Mouse (Mus musculus) lung, postnatal 14 days (tissue): Measurements from ENCODE around the gene Enkur.

ENCODE experiments used
- DNase-seq: peaks from one replicate; pipeline ENCODE4 v3.0.0; 2021

The Enkur gene

DNA sequence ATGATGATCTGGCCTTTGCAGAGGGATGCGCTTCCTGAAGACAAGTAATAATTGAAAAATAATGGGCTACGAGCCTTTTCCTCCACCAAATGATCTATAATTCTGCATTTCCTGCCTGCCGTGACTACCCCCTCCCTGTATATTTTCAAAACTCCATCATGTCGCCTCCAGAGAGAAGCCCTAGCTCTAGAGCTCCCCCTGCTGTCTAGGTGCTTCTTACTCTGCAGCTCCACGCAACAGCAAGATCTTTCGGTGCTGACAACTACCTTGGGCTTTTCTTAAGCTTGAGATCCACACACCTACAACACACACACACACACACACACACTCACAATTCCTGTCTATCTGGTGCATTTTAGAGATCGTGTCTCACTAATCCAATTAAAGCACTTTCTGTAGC lies 17.6 kb downstream of the Enkur start:
- DNase-seq: peak; percentile 87

DNA sequence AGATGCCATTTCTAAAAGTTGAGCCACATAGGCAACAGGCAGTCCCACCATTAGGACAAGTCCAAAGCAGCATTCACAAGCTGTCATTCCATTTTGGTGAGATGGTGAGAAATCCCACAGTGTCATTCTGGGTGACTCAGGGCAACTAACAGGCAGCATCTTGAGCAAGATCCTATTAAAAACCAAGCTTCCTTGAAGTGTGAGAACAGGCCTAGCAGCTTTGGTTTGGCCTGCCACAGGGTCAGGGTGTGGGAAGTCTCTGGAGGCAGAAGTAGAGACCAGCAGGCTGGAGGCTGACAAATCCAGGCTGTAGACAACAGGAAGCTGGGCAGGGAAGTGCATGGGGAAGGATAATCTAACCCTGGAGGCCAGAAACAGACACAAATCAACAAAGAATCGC lies 22.4 kb downstream of the Enkur start:
- DNase-seq: peak; percentile 34

DNA sequence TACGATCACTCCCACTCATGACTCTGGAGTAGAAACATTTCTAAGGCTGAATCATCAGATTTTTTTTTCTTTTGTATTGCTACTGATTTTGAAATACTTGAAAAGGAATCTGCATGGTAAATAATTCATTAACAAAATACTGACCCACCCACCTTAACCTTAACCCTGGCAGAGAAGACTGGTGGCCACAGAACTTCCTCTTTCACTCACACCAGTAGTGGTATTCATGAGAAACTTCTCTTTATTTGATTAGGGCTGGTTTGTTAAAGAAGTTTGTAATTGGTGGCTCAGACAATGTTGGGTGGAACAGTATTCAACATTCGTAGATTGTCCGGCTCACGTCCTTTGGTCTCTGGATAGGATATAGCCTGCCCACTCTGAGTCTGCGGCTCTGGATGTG lies 26.0 kb downstream of the Enkur start:
- no peak for DNase-seq

DNA sequence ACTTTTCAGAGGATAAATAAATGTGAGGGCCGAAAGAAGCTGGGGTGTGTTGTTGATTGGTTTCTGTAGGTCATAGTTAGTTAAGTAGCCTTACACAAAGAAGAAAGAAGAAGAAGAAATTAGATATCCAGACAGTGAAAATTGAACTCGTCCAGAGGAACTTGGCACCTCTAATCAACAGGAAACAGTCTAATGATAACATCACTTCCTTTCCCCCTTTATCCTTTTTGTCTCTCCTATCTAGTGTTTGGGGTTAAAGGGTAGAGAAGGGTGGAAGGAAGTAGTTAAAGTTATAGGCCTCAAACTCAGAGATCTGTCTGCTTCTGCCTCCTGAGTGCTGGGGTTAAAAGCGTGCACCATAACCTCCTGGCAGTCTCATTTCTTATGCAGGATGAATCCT lies 32.4 kb downstream of the Enkur start:
- no peak for DNase-seq

DNA sequence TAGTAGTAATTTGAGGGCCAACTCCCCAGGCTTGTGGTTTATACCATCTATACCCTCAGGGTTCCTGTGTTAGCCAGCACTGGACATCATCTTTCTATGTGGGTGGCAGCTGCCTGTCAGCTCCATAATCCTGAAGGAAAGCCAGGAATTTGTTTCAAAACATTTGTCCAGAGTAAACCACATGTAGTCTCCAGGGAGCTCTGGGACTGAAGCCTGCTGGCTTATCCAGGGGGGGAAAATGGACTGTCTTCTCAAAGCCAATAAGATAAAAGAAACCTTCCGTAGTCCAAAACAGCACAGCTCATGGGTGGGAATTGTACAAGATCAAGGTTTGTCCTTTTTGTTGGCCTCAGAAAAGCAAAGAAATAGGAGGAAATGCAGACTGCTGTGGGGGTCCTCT lies 37.2 kb downstream of the Enkur start:
- DNase-seq: no peak

DNA sequence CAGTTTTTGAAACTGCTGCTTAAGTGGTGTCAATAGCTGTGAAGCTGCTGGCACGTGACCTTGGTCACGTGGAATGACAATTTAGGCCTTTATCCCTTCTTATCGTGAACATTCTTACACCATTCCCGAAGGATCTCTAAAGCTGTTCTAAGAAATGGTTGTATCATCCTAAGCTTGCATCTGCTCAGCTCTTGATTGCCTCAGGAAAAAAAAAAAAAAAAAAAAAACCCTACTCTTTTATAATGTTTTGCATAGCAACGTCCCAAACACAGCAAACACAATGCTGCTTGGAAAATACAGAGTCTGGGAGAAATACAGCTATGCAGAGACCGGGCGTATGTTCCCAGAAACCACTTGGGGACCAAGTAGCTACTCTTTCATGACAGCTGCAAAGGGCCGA lies 40.9 kb downstream of the Enkur start:
- no peak for DNase-seq

DNA sequence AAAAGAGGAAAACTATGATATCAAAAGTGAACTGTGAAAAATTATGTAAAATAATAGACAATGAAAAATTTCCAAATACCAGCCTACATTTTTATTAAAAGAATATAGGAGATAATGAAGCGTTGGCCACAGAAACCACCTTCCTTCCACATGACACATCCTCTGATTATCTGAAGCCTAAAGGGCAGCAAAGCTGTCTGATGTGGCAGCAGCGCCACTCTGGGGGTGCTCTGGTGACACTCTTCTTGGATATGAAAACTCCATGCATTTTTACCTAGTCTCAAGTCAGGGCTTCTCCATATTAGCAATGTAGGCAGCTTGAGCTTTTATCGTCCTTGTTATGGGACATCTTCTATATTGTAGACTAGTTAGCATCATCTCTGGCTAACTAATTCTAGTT lies 51.7 kb downstream of the Enkur start:
- DNase-seq: no peak

DNA sequence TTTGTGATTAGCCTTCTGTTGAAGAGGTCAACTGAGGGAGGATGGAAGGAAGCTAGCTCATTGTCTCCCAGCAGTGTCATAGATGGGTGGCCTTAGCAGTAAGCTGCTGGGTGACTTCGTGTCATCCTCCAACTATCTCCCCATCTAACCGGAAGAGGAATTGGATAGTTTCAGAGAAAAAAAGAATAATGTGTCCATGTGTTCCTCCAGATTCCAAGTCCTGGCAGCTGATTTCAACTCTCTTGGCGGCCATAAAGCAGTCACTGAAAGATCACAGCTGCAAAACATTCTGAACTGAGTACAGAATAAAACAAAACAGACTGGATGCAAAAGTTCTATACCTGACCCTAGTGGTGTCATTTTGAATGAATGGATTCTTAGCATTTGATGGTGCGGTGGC lies 58.0 kb downstream of the Enkur start:
- peak; percentile 15 for DNase-seq

DNA sequence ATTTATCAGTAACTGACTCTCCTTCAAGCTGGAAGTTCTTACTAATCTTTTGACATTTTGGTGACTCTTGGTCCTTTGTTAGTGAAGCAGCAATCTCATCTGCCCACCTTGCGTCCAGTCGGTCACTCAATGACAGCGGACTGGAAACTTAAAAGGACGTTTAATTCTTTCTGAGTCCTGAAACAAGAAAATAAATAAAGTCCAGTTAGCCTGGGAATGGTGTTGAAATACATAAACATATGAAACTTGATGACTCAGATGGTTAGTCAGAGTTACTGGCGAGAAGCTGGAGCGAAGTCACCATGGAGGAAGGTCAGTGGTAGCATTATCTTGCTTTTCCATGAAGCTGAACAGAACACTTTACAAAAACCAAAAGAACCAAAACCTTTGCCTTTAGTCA lies 58.7 kb downstream of the Enkur start:
- no peak for DNase-seq

DNA sequence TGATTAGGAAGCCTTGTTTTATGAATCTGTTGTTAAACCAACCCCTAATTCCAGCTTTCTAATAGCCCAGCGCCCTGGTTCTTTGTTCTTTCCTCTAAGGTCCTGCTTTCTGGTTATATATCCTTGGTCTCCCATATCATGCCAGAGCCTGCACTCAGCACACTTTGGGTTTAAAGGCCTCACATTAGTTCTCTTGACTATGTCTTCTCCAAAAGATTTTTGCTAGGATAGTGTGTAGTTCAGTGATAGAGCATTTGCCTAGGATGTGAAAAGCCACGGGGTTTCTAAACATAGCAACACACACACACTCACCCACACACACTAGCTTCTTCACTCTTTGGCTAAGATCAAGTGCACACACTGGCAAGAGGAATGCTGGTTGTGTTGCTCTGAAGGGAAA lies 62.5 kb downstream of the Enkur start:
- DNase-seq: peak; percentile 3

DNA sequence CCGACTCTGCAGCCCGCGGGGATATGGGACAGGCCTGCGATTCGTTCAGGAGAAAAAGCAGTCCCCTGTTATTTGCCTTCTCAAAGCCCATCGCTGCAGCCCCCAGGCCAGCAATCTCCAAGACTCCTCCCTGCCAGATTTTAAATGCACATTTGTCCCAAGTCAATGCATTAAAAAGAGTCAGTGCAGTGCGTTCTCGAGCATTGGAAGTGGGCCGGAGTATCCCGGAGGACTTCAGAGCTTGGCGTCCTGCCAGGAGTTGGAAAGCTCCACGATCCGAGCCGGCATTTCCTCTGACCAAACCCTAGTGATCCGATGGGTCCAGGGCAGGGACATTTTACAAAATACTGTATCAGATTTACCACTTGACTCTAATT lies 63.0 kb downstream of the Enkur start:
- DNase-seq: peak; percentile 75

DNA sequence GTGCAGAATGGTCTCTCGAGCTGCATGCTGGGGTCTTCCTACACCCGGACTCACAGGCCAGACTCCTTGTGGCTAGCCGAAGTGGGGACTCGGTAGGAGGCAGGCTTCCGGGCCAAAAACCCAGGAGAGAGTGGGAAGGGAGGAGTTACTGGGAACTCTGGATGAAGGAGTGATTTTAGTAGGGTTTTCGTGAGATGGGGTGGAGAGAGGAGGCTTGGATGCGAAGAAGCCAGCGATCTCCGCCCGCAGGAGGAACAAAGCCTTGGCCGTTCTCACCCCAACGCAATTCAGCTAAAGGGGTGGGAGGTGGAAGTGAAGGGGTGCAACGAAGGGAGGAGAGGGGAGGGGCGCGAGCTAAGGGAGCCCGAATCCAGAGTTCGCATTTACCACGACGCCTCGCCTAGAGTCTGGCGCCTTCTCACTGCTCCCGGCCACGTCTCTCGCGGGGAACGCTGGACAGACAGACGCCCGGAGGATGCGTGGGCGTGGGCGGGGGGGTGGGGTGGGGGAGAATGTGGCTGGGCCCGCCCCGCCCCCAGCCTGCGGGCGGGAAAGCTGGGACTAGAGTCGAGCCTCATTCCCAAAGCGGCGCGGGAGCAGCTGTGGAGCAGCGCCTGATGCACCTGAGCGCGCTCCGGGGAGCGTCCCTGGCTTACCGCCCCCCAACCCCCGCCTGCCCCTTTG lies 63.5 kb downstream of the Enkur start:
- peak; percentile 34 for DNase-seq

DNA sequence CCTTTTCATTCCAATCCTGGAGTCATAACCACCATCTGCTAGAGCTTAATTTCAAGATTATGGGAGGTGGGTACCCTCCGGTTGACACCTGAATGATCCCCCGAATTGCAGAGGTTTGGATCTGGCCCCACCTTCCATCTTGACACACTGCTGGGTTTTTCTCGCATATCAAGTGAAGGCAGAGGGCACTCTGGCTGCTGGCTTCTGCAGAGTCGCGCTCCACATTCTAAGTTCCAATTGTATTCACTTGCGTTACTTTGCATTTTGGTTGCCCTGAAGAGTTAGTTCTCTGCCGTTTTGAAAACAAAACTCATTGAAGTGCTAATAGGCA lies 64.0 kb downstream of the Enkur start:
- no peak for DNase-seq
